Mouse (Mus musculus) liver, postnatal 0 days (tissue): ENCODE data around the gene Ermap. TPM values are rescaled to one million over a fixed set of nuclear protein-coding genes. Genes with fewer than 3 reads are reported as not detected.

Experiments
- ATAC-seq: fragments of 200-750 bp; cut with Nextera tagmentation; 2 replicates; pipeline ENCODE4 v1.8.0; 2017; ENCODE audit warnings: mild to moderate bottlenecking, moderate library complexity
- DNase-seq: peaks from one replicate; pipeline ENCODE4 v3.0.0-alpha.2; 2016
- H3K27ac ChIP-seq: fragments of 300-500 bp; sonication (generic); 2 replicates; pipeline ENCODE4 v1.5.1; 2014; ENCODE audit warnings: antibody characterized with exemption, moderate library complexity, mild to moderate bottlenecking, low read depth
- H3K27me3 ChIP-seq: fragments of 300-500 bp; sonication (generic); 2 replicates; pipeline ENCODE4 v1.6.1; 2014; ENCODE audit warnings: low read length, control low read depth, mixed read lengths; ENCODE audit not compliant: insufficient read depth
- H3K36me3 ChIP-seq: fragments of 300-500 bp; sonication (generic); replicated peaks from 2 replicates; pipeline ENCODE4 v1.6.1; 2014; ENCODE audit warnings: mild to moderate bottlenecking, control low read depth, low read length, moderate library complexity, mixed read lengths; ENCODE audit not compliant: insufficient read depth
- H3K4me1 ChIP-seq: fragments of 300-500 bp; sonication (generic); 2 replicates; pipeline ENCODE4 v1.6.1; 2014; ENCODE audit warnings: antibody characterized with exemption, mild to moderate bottlenecking, control low read depth; ENCODE audit not compliant: insufficient read depth
- H3K4me2 ChIP-seq: fragments of 300-500 bp; sonication (generic); 2 replicates; pipeline ENCODE4 v1.6.1; 2014; ENCODE audit warnings: low read depth, mild to moderate bottlenecking, low read length, moderate library complexity, mixed read lengths
- H3K4me3 ChIP-seq: fragments of 300-500 bp; sonication (generic); 2 replicates; pipeline ENCODE4 v1.5.1; 2014; ENCODE audit warnings: low read depth, low read length
- H3K9ac ChIP-seq: fragments of 300-500 bp; sonication (generic); replicated peaks from 2 replicates; pipeline ENCODE4 v1.6.1; 2014; ENCODE audit warnings: mild to moderate bottlenecking, moderate library complexity
- H3K9me3 ChIP-seq: fragments of 300-500 bp; sonication (generic); 2 replicates; pipeline ENCODE4 v1.6.1; 2016; ENCODE audit warnings: mild to moderate bottlenecking, control low read depth, low read length, mixed read lengths
- CTCF ChIP-seq: sonication (generic); IDR thresholded peaks from 2 replicates; pipeline ENCODE4 v1.5.1; 2016; ENCODE audit warnings: antibody characterized with exemption, low read depth
- EP300 ChIP-seq: IDR thresholded peaks from 2 replicates; pipeline ENCODE4 v1.6.1; 2016; ENCODE audit warnings: antibody characterized with exemption, low read depth, mild to moderate bottlenecking
- WGBS: fragments of 180-500 bp; shearing (Covaris S2); extraction: QIAGEN DNeasy Blood & Tissue Kit; methylation state at CpG from one replicate; pipeline ENCODE4 v1.1.7; 2014; ENCODE audit not compliant: insufficient replicate concordance; 5-methylcytosine and 5-hydroxymethylcytosine counted together
- polyA plus RNA-seq: library from polyadenylated mRNA; unstranded; fragments of >200 nt; fragmentation: Nextera tagmentation; extraction: Ambion mirVana; gene quantifications from 2 replicates; pipeline ENCODE4 v1.2.1, GENCODE M21; 2015

The Ermap gene
- polyA plus RNA-seq, 1 experiment from 2014 or later, result 144 TPM

DNA sequence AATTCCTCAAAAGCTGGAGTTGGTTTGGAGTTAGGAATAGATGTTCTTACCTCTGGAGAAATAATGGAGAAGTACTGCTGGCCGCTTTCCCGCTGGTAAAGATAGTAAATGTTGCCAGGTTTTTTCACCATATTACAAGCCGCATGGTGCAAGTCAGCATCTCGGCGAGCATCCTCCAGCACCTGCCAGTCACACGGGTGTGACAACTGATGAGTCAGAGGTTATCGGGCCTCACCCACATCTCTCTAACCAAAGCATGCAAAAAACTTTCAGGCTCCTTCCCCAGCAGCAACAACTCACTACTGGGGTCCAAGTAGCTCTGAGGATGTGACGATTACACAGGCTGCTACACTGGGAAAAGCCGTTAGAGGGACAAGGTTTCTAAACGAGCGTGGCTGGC, 36.9 kb upstream of the Ermap start:
- Histone ChIP-seq H3K4me2 (no peak overlapping the region), H3K4me3 (no peak overlapping the region), H3K4me1 (peaks cover 6% of the 10 kb centered on the region), H3K27me3 (no peaks in the 10 kb centered on the region), H3K9me3 (no peaks in the 10 kb centered on the region), H3K27ac (no peak overlapping the region), H3K36me3 (peaks cover 20% of the 10 kb centered on the region; the same call in 1 of the 2 replicates), H3K9ac (no peak overlapping the region)
- ATAC-seq (no peak), DNase-seq (no peak)
- TF ChIP-seq EP300 (no peak), CTCF (no peak)
- 89% methylated on average over 11 of the region's 11 CpGs for WGBS

DNA sequence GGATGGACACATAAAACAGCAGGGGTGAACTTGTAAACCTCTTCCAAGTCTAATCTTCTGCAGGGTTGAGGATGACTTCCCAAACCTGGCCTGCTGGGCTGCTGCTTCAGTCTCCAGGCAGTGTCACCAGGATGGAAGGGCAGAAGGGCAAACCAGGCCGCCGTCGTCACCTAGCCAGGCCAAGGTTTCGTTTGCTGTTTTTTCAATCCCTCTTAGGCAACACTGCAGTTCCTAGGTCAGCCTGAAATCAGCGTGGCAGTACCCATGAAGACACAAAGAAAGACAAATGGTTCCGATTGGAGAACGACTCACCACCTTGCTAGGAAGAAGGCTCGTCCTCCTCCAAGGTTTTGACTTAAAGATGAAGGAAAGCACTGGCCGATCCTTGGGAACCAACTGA, 35.9 kb upstream of the Ermap start:
- Histone ChIP-seq H3K27ac (peak overlapping the region; percentile 71), H3K9ac (no peak overlapping the region)
- peak; percentile 64 for DNase-seq

DNA sequence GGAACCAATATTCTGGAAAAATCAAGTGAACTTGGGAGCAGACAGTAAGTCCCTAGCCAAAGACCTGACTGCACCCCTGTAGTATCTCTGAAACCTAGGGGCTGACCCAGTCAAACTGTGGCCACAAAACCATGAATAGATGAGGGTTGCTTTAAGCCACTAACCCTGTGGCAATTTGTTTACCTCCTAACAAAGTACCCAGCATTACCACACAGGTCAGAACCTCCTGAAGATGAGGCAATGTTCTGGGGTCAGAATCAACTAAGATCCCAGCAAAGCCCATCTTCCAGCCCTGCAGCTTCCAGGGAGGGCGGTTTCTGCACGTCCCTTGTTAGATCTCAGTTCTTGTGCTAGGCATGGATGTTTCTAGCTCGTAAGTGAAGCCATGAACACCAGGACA, 34.7 kb upstream of the Ermap start:
- Histone ChIP-seq H3K27me3 (no peaks in the 10 kb centered on the region), H3K36me3 (peaks cover 20% of the 10 kb centered on the region; the same call in 1 of the 2 replicates), H3K27ac (peak overlapping the region; percentile 71), H3K4me1 (peaks cover 3% of the 10 kb centered on the region; the same call in 1 of the 2 replicates), H3K4me3 (no peak overlapping the region), H3K9me3 (no peaks in the 10 kb centered on the region), H3K9ac (no peak overlapping the region), H3K4me2 (no peak overlapping the region)
- TF ChIP-seq EP300, result no peak
- no peak for TF ChIP-seq CTCF
- 92% methylated on average over 3 of the region's 3 CpGs for WGBS
- DNase-seq (no peak), ATAC-seq (peak; percentile 71)

More for the DNA sequence above, 35.9 kb upstream of the Ermap start:
- Histone ChIP-seq H3K9me3 (no peaks in the 10 kb centered on the region), H3K4me2 (no peak overlapping the region), H3K36me3 (peaks cover 20% of the 10 kb centered on the region; the same call in 1 of the 2 replicates), H3K27me3 (no peaks in the 10 kb centered on the region), H3K4me1 (peaks cover 3% of the 10 kb centered on the region; the same call in 1 of the 2 replicates), H3K4me3 (no peak overlapping the region)
- TF ChIP-seq EP300 (no peak), CTCF (peak; percentile 58)
- 73% methylated on average over 9 of the region's 9 CpGs for WGBS
- ATAC-seq, result peak; percentile 72

DNA sequence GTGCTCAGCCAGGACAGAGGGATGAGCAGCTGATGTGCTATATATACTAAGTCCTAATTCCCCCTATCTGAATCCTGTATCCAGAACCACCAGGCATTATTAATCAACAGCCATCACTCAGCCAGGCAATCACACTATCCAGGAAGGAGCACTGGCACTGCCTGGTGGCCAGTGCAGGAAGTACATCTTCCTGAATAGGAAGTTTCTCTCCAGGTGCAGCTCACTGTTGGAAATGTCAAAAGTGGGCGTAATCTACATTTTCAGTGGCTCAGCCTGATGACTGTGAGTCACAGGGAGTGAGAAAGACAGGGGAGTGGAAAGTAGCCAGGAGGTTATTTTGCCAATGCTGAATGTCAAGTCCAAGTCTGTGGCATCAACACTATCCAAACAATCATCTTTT, 33.9 kb upstream of the Ermap start:
- Histone ChIP-seq H3K27ac (no peak overlapping the region), H3K27me3 (no peaks in the 10 kb centered on the region), H3K9ac (no peak overlapping the region), H3K4me1 (peaks cover 3% of the 10 kb centered on the region; the same call in 1 of the 2 replicates), H3K36me3 (peaks cover 20% of the 10 kb centered on the region; the same call in 1 of the 2 replicates), H3K4me2 (no peak overlapping the region), H3K4me3 (no peak overlapping the region), H3K9me3 (no peaks in the 10 kb centered on the region)
- TF ChIP-seq CTCF, result peak; percentile 92
- TF ChIP-seq EP300, result no peak
- peak; percentile 58 for DNase-seq
- ATAC-seq, result peak; percentile 56
- WGBS, result 70% methylated on average over 1 of the region's 1 CpGs

DNA sequence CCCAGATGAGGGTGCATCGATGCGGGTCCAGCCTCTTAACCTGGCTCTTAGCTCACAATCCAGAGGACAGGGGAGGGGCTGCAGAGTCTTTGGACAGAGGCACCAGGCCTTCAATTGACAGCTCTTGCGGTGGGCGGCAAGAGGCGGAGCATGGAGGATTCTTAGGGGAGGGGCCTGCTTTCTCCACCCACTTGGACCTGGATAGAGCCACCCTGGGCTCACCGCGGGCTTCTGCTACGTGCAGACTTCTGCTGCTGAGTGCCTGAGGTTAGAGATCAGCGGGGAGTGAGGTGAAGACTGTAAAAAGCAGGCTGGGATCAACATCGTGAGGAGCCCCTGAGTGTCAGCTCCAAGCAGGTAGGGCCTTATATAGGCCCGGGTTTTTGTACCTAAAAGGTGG, 28.4 kb upstream of the Ermap start, which contains the start of gene Tmem269:
Gene Tmem269, minus strand, starts transcription at position 49 of the 400 bp plus-strand sequence.
- H3K4me1 ChIP-seq, result no peaks in the 10 kb centered on the region
- H3K36me3 ChIP-seq, result no peaks in the 10 kb centered on the region
- 16% methylated on average over 11 of the region's 11 CpGs for WGBS
- DNase-seq (no peak), ATAC-seq (no peak)
- no peaks in the 10 kb centered on the region for H3K9me3 ChIP-seq
- no peak within 1 kb of the TSS for H3K4me2 ChIP-seq
- no peak within 1 kb of the TSS for H3K4me3 ChIP-seq
- TF ChIP-seq CTCF, result no peak
- TF ChIP-seq EP300, result no peak
- no peak within 1 kb of the TSS for H3K9ac ChIP-seq
- H3K27me3 ChIP-seq, result no peaks in the 10 kb centered on the region
- no peak within 1 kb of the TSS for H3K27ac ChIP-seq

DNA sequence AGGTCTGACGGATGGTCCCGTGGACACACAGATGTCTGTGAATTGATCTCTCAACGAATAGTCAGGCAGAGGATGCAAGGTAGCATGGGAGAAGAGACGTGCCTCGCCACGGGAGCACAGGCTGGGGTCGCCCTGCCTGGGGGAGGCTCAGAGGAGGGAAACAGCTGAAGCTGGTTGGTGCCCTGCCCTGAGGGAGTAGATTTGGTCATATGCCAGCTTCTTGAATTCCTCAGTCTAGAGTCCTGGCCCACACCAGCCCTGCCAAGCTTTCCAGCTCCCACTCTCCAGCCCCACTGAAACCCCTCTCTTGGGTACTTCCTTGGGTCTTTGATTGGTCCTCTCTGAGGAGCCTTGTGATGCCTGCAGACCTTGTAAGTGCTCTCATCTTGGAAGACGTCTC, 26.9 kb upstream of the Ermap start:
- no peaks in the 10 kb centered on the region for H3K36me3 ChIP-seq
- H3K4me2 ChIP-seq, result no peak overlapping the region
- no peak for ATAC-seq
- no peaks in the 10 kb centered on the region for H3K9me3 ChIP-seq
- H3K4me3 ChIP-seq, result no peak overlapping the region
- H3K27ac ChIP-seq, result no peak overlapping the region
- no peak for DNase-seq
- TF ChIP-seq EP300 (no peak), CTCF (no peak)
- no peaks in the 10 kb centered on the region for H3K27me3 ChIP-seq
- no peak overlapping the region for H3K9ac ChIP-seq
- WGBS, result 68% methylated on average over 8 of the region's 8 CpGs
- H3K4me1 ChIP-seq, result no peaks in the 10 kb centered on the region
